Mouse (Mus musculus) spleen, adult 2 months (tissue): Measurements from ENCODE around the gene Rad17. TPM values are rescaled to one million over a fixed set of nuclear protein-coding genes. Genes with fewer than 3 reads are reported as not detected.

ENCODE experiments used
- DNase-seq, 2 experiments: peaks; one replicate each; pipeline versions ENCODE4 v3.0.0 to v3.0.0-alpha.2; 2012 to 2021; ENCODE audit warnings: low spot score in 2 of 2, low read depth in 1 of 2
- H3K27ac ChIP-seq: fragments of 200-500 bp; 2 replicates; pipeline ENCODE4 v1.5.1; 2012; ENCODE audit warnings: low read length, inconsistent platforms; ENCODE audit not compliant: insufficient read depth
- H3K27me3 ChIP-seq: fragments of 200-500 bp; 2 replicates; pipeline ENCODE4 v1.6.1; 2012; ENCODE audit warnings: mild to moderate bottlenecking, moderate library complexity, low read length, inconsistent platforms; ENCODE audit not compliant: control insufficient read depth, insufficient read depth
- H3K36me3 ChIP-seq: fragments of 200-500 bp; 2 replicates; pipeline ENCODE4 v1.6.1; 2012; ENCODE audit warnings: mild to moderate bottlenecking, low read length, inconsistent platforms; ENCODE audit not compliant: control insufficient read depth, insufficient read depth
- H3K4me1 ChIP-seq: fragments of 200-500 bp; 2 replicates; pipeline ENCODE4 v1.6.1; 2011; ENCODE audit warnings: inconsistent platforms; ENCODE audit not compliant: control insufficient read depth, insufficient read depth, insufficient read length
- H3K4me3 ChIP-seq: fragments of 200-500 bp; 2 replicates; pipeline ENCODE4 v1.5.1; 2011; ENCODE audit warnings: mild to moderate bottlenecking, inconsistent platforms; ENCODE audit not compliant: insufficient read depth, insufficient read length; ENCODE audit errors: extremely low read depth
- CTCF ChIP-seq: fragments of 200-500 bp; IDR thresholded peaks from 2 replicates; pipeline ENCODE4 v1.5.1; 2011; ENCODE audit warnings: mild to moderate bottlenecking, inconsistent platforms; ENCODE audit not compliant: insufficient read depth, insufficient read length, insufficient replicate concordance; ENCODE audit errors: extremely low read depth
- POLR2A ChIP-seq: fragments of 200-500 bp; IDR thresholded peaks from 2 replicates; pipeline ENCODE4 v1.6.1; 2011; ENCODE audit warnings: low read depth, low read length, inconsistent platforms
- WGBS: fragments of 180-500 bp; shearing (Covaris S2); methylation state at CpG from one replicate; pipeline ENCODE4 v1.1.7; 2018; 5-methylcytosine and 5-hydroxymethylcytosine counted together
- polyA plus RNA-seq: library from polyadenylated mRNA; depleted of rRNA; stranded (reverse); fragments of >200 nt; gene quantifications from 2 replicates; pipeline ENCODE4 v1.2.3, GENCODE M21; 2012

Gene Rad17
- polyA plus RNA-seq, 1 experiment: 2.7 TPM

DNA sequence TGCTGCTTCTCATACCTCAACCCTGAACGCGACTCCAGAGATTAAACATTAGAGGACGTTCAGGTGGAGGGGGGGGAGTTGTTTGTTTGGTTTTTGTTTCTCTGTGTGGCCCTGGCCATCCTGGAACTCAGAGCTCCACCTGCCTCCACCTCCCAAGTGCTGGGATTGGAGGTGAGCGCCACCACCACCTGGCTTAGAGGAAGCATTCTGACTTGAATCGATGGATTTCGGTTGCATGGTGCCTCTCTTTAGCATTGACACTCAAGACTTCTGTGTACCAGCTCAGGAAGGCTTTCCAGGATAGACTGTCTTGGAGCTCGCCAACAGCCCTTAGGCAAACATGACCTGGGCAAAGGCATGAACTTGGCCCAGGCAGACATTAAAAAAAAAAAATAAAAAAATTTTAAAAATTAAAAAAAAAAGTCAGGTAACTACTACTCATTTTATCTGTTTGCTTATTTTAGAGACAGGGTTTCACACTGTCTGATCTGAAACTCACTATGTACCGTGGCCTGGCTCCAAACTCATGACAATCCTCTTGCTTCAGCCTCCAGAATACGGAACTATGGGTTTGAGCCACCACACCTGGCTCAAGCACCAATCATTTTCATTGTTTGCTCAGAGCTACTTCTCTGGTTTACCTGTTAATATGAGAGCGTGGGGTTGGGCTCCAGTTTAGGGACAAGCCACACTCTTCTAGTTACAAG, 47.7 kb downstream of the Rad17 start:
- Histone ChIP-seq H3K27me3 (no peaks in the 10 kb centered on the region), H3K4me1 (no peaks in the 10 kb centered on the region), H3K4me3 (no peak overlapping the region), H3K36me3 (peaks cover 7% of the 10 kb centered on the region; the same call in 1 of the 2 replicates), H3K27ac (no peak overlapping the region)
- no peak for DNase-seq
- TF ChIP-seq CTCF (no peak), POLR2A (no peak)
- WGBS: 93% methylated on average over 10 of the region's 10 CpGs

DNA sequence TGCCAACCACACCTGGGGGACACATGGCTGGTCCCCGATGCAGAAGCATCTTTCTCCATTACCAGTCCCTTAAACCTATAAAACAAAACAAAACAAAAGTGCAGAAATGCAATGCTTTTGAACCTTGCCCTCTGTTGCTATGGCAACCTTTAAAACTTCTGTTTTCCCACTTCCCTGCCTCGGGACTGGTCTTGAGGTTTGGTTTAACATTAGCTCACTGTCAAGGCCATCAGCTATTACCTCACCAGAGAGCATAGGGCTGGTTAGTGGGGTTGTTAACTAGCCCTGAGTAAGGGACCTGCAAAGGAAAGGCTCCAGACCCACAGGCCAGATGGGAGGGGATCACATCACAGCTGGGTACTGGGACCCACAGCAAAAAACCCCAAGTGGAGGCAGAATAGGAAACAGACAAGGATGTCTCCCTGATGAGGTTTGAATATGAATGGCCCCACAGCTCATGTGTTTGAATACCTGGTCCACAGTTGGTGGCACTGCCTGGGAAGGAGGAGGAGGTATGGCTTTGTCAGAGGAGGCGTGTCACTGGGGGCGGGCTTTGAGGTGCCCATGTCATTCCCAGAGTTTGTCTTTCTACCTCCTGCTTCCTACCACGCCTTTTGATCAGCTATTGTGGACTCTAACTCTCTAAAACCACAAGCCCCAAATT, 48.5 kb downstream of the Rad17 start:
- Histone ChIP-seq H3K27ac (no peak overlapping the region), H3K27me3 (no peaks in the 10 kb centered on the region), H3K4me3 (no peak overlapping the region), H3K36me3 (peaks cover 5% of the 10 kb centered on the region; the same call in 1 of the 2 replicates), H3K4me1 (no peaks in the 10 kb centered on the region)
- WGBS: 74% methylated on average over 5 of the region's 5 CpGs
- DNase-seq: no peak
- no peak for TF ChIP-seq POLR2A
- no peak for TF ChIP-seq CTCF

DNA sequence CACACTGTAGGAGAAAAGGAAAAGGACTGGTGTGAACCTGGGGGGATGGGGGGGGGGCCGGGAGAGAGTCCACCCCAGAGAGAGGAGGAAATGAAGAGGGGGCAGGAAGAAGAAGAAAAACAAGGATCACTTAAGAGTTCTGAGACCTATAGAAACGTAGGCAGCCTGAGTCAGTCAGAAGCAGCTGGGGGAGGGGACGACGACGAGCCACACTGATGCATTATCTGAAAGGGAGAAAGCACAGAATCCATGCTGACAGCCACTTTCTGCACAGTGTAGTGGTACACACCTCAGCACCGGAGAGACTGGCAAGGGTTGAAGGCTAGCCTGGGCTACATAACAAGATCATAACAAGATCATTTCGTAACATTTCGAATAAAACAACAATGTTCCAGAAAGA, 49.8 kb downstream of the Rad17 start:
- no peak for TF ChIP-seq CTCF
- no peak for TF ChIP-seq POLR2A
- H3K27me3 ChIP-seq: no peaks in the 10 kb centered on the region
- no peak overlapping the region for H3K4me3 ChIP-seq
- no peak overlapping the region for H3K27ac ChIP-seq
- no peaks in the 10 kb centered on the region for H3K4me1 ChIP-seq
- H3K36me3 ChIP-seq: peaks cover 5% of the 10 kb centered on the region; the same call in 1 of the 2 replicates
- WGBS: 69% methylated on average over 8 of the region's 8 CpGs
- DNase-seq: no peak

DNA sequence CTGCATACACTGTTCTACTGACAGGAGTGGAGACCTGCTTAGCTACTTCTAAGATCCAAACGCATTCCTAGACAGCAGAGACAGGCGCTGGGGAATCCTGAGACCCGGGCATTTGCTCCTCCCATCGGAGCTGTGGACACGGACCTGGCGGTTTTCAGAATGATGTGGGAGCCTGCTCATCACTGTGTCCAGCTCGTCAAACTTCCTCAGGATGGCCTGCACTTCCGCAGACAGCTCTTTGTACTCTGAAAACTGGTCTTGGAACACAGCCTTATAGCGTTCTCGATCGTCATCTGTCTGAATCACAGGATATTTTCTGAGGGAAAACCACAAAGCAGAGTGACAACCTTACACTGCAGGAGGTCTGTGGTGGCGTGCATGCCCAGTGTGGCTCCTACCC, 50.5 kb downstream of the Rad17 start:
- H3K4me1 ChIP-seq: no peaks in the 10 kb centered on the region
- WGBS: 84% methylated on average over 12 of the region's 12 CpGs
- peaks cover 5% of the 10 kb centered on the region; the same call in 1 of the 2 replicates for H3K36me3 ChIP-seq
- no peak overlapping the region for H3K4me3 ChIP-seq
- no peak overlapping the region for H3K27ac ChIP-seq
- DNase-seq: no peak
- H3K27me3 ChIP-seq: no peaks in the 10 kb centered on the region
- TF ChIP-seq POLR2A: no peak
- TF ChIP-seq CTCF: no peak

GRCm38 (mm10) chr13:100597284-100597683, 53.6 kb downstream of the Rad17 start:
- no peak overlapping the region for H3K4me3 ChIP-seq
- no peaks in the 10 kb centered on the region for H3K27me3 ChIP-seq
- peaks cover 4% of the 10 kb centered on the region; the same call in 1 of the 2 replicates for H3K36me3 ChIP-seq
- no peak overlapping the region for H3K27ac ChIP-seq
- DNase-seq: no peak
- 92% methylated on average over 9 of the region's 9 CpGs for WGBS
- no peaks in the 10 kb centered on the region for H3K4me1 ChIP-seq
- TF ChIP-seq POLR2A: no peak
- TF ChIP-seq CTCF: no peak

GRCm38 (mm10) chr13:100595552-100595885, 55.3 kb downstream of the Rad17 start:
- H3K4me3 ChIP-seq: no peak overlapping the region
- H3K36me3 ChIP-seq: peaks cover 4% of the 10 kb centered on the region; the same call in 1 of the 2 replicates
- no peak overlapping the region for H3K27ac ChIP-seq
- no peaks in the 10 kb centered on the region for H3K4me1 ChIP-seq
- DNase-seq: no peak
- H3K27me3 ChIP-seq: no peaks in the 10 kb centered on the region
- TF ChIP-seq CTCF (no peak), POLR2A (no peak)
- 92% methylated on average over 3 of the region's 3 CpGs for WGBS

DNA sequence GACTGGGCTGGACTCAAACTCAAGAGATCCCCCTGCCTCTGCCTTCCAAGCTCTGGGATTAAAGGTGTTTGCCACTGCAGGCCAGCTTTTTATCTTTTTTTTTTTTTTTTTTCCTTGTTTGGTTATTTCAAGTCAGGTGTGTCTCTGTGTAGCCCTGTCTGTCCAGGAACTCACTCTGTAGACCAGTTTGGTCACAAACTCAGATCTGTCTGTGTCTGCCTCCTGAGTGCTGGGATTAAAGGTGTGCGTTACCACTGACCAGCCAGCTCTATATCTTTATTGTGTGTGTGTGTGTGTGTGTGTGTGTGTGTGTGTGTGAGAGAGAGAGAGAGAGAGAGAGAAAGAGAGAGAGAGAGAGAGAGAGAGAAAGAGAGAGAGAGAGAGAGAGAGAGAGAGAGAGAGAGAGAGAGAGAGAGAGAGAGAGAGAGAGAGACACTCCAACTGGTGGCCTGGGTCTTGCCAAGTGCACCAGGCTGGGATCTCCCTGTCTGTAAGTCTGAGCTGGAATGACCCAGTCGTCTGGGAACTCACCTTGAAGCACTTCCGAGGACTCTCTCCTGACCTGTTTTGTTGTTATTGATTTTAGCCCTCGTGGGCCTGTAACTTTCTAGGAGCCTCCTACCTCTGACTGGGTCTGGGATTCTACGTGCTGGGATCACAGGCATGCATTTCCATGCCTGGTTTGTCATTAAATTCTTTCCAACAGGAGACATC, 55.9 kb downstream of the Rad17 start:
- WGBS: 82% methylated on average over 5 of the region's 5 CpGs
- H3K4me3 ChIP-seq: no peak overlapping the region
- no peaks in the 10 kb centered on the region for H3K27me3 ChIP-seq
- TF ChIP-seq CTCF (no peak), POLR2A (no peak)
- peaks cover 1% of the 10 kb centered on the region; the same call in 1 of the 2 replicates for H3K36me3 ChIP-seq
- no peaks in the 10 kb centered on the region for H3K4me1 ChIP-seq
- no peak for DNase-seq
- no peak overlapping the region for H3K27ac ChIP-seq
